In genomic region chr3:69177168-69177797, GRCm38 (mm10) we compare ENCODE assay signal across 13 mouse cellular contexts. TPM values are rescaled to one million over a fixed set of nuclear protein-coding genes. Genes with fewer than 3 reads are reported as not detected.
DNase-seq lines count a peak whose midpoint lies in the region; ATAC-seq lines count a peak whose summit lies in the region.
"Had no signal": no experiment of that assay in that cellular context is flagged by ENCODE, and none has a peak within 500 bp of the region (broad histone marks: within the 10 kb centered on the region; RNA-seq: fewer than 3 reads in every experiment).

No protein-coding gene starts in this region.

- intact Hi-C loops in gastrocnemius, postnatal 14 days (cut with DNase I; ENCODE audit: low total_unique reads): no loop called here

- peaks cover 33% of the 10 kb centered on the region for H3K4me1 ChIP-seq in forebrain, embryonic 13.5 days
- H3K4me1 ChIP-seq in forebrain, embryonic 16.5 days (replicated peaks; ENCODE audit: control insufficient read depth, insufficient read depth, low read length): peaks cover 11% of the 10 kb centered on the region
- H3K4me1 ChIP-seq: limb, embryonic 12.5 days had no signal

- H3K4me3 ChIP-seq in forebrain, embryonic 13.5 days: no peak overlapping the region
- H3K4me3 ChIP-seq in forebrain, embryonic 16.5 days (replicated peaks; ENCODE audit: low read length): no peak overlapping the region
- H3K4me3 ChIP-seq: limb, embryonic 12.5 days had no signal

- H3K4me2 ChIP-seq in forebrain, embryonic 13.5 days: no peak overlapping the region
- H3K4me2 ChIP-seq in forebrain, embryonic 16.5 days (ENCODE audit: low read length): no peak overlapping the region
- H3K4me2 ChIP-seq: limb, embryonic 12.5 days had no signal

- no peaks in the 10 kb centered on the region for H3K9me3 ChIP-seq in forebrain, embryonic 13.5 days (replicated peaks)
- H3K9me3 ChIP-seq in forebrain, embryonic 16.5 days (ENCODE audit: control insufficient read depth, low read length): no peaks in the 10 kb centered on the region
- H3K9me3 ChIP-seq: G1E; limb, embryonic 12.5 days had no signal

- no peaks in the 10 kb centered on the region for H3K27me3 ChIP-seq in forebrain, embryonic 13.5 days
- no peaks in the 10 kb centered on the region for H3K27me3 ChIP-seq in forebrain, embryonic 16.5 days (replicated peaks; ENCODE audit: control insufficient read depth, insufficient read depth, low read length)
- H3K27me3 ChIP-seq: limb, embryonic 12.5 days had no signal

- H3K36me3 ChIP-seq in forebrain, embryonic 13.5 days (ENCODE audit: poor library complexity, severe bottlenecking): no peaks in the 10 kb centered on the region
- no peaks in the 10 kb centered on the region for H3K36me3 ChIP-seq in forebrain, embryonic 16.5 days (ENCODE audit: control insufficient read depth, insufficient read depth)
- H3K36me3 ChIP-seq: G1E; limb, embryonic 12.5 days had no signal

- peak; percentile 51 for DNase-seq in Muller cell, postnatal 12 days (ENCODE audit: inconsistent ontology term)
- peak; percentile 41 to 56 for DNase-seq in cerebellum, postnatal 14 days
- peak; percentile 46 for DNase-seq in spleen, postnatal 36 days (ENCODE audit: low spot score in 2 of 2)
- no peak for DNase-seq in gastrocnemius, postnatal 14 days
- DNase-seq in right cerebral cortex, adult 2 months (ENCODE audit: low spot score in 2 of 2): no peak
- DNase-seq in right cerebral cortex, postnatal 14 days: no peak
- DNase-seq: heart, postnatal 10 days had no signal

- 0 out of 2 replicates have a peak, but pooled peaks have one; percentile 12 for ATAC-seq in forebrain, embryonic 13.5 days
- no peak for ATAC-seq in forebrain, embryonic 16.5 days
- ATAC-seq: lung, postnatal 0 days had no signal

- H3K9ac ChIP-seq in forebrain, embryonic 13.5 days: no peak overlapping the region
- H3K9ac ChIP-seq in forebrain, embryonic 16.5 days (replicated peaks; ENCODE audit: low read depth, low read length): no peak overlapping the region
- H3K9ac ChIP-seq: limb, embryonic 12.5 days had no signal

- WGBS in forebrain, embryonic 13.5 days: 77% methylated on average over 15 of the region's 15 CpGs
- WGBS in forebrain, embryonic 16.5 days: 73% methylated on average over 15 of the region's 15 CpGs

- H3K27ac ChIP-seq in forebrain, embryonic 13.5 days: no peak overlapping the region
- no peak overlapping the region for H3K27ac ChIP-seq in forebrain, embryonic 16.5 days (ENCODE audit: low read length)
- H3K27ac ChIP-seq: kidney, postnatal 0 days; limb, embryonic 12.5 days had no signal

RNA-seq across cellular contexts. Expression of gene Arl14, which starts 44.9 kb away (rescaled TPM):
- not detected in 2 replicates for polyA plus RNA-seq in forebrain, embryonic 13.5 days (2015; fragmentation: Nextera tagmentation; extraction: Ambion mirVana)
- not detected in 2 replicates for polyA plus RNA-seq in forebrain, embryonic 16.5 days (2015; fragmentation: Nextera tagmentation; extraction: Ambion mirVana)
- not detected for total RNA-seq in gastrocnemius, postnatal 14 days (2021)
- total RNA-seq: G1E; heart, postnatal 10 days had no signal
- polyA plus RNA-seq: G1E; limb, embryonic 12.5 days had no signal

RNA-seq across cellular contexts. Expression of gene Kpna4, which starts 50.4 kb away (rescaled TPM):
- polyA plus RNA-seq in forebrain, embryonic 13.5 days (2015; fragmentation: Nextera tagmentation; extraction: Ambion mirVana): 36.4 and 37.5 TPM in 2 replicates
- 36.8 and 41.9 TPM in 2 replicates for polyA plus RNA-seq in forebrain, embryonic 16.5 days (2015; fragmentation: Nextera tagmentation; extraction: Ambion mirVana)
- 10 to 100 TPM; 57.8 to 69.8 TPM for total RNA-seq in gastrocnemius, postnatal 14 days (2021)

Comparison
In these comparisons a context has a peak if more than half of its experiments do, and no peak if none do; other contexts are left out.
1. DNase-seq: peak in Muller cell, postnatal 12 days (single experiment), cerebellum, postnatal 14 days (2 of 2) and spleen, postnatal 36 days (2 of 2); none in gastrocnemius, postnatal 14 days (single experiment), right cerebral cortex, adult 2 months (0 of 2) and right cerebral cortex, postnatal 14 days (single experiment).